Mouse (Mus musculus): ENCODE results near the gene Ccdc63.

- TF ChIP-seq CTCF (IDR thresholded peaks at IDR 0.05; ENCODE audit: control insufficient read depth, insufficient read depth, low read length) (no peak), POLR2A (IDR thresholded peaks at IDR 0.05; ENCODE audit: borderline replicate concordance, control insufficient read depth, low read depth, low read length) (no peak)
These were observed 23.4 kb upstream of the Ccdc63 start for GRCm38 (mm10) chr5:122164011-122164410.
